Mouse (Mus musculus) limb, embryonic 11.5 days (tissue): ENCODE results near the gene Cyp4f16. TPM values are rescaled to one million over a fixed set of nuclear protein-coding genes. Genes with fewer than 3 reads are reported as not detected.
"Not testable (repeated sequence)": the region's sequence is repeated elsewhere in the genome, so short reads cannot be mapped to it uniquely, and the experiment has no call there.

ENCODE experiments used
- ATAC-seq: fragments of 200-750 bp; cut with Nextera tagmentation; 2 replicates; pipeline ENCODE4 v1.8.0; 2017; ENCODE audit warnings: low read depth; ENCODE audit not compliant: insufficient number of reproducible peaks, low FRiP score, low TSS enrichment
- DNase-seq: peaks from one replicate; pipeline ENCODE4 v3.0.0-alpha.2; 2015; ENCODE audit warnings: low spot score
- H3K27ac ChIP-seq: fragments of 300-500 bp; sonication (generic); replicated peaks from 2 replicates; pipeline ENCODE4 v1.5.1; 2014; ENCODE audit warnings: low read depth, mild to moderate bottlenecking, low read length
- H3K27me3 ChIP-seq: fragments of 300-500 bp; sonication (generic); 2 replicates; pipeline ENCODE4 v1.6.1; 2014; ENCODE audit warnings: mild to moderate bottlenecking, low read length, mixed read lengths; ENCODE audit not compliant: control insufficient read depth, insufficient read depth
- H3K36me3 ChIP-seq: fragments of 300-500 bp; sonication (generic); 2 replicates; pipeline ENCODE4 v1.6.1; 2014; ENCODE audit warnings: mild to moderate bottlenecking, low read length, moderate library complexity, mixed read lengths; ENCODE audit not compliant: control insufficient read depth, insufficient read depth
- H3K4me1 ChIP-seq: fragments of 300-500 bp; sonication (generic); 2 replicates; pipeline ENCODE4 v1.6.1; 2014; ENCODE audit warnings: low read length, mixed read lengths; ENCODE audit not compliant: control insufficient read depth, insufficient read depth
- H3K4me2 ChIP-seq: fragments of 300-500 bp; sonication (generic); 2 replicates; pipeline ENCODE4 v1.6.1; 2014; ENCODE audit warnings: low read depth, mild to moderate bottlenecking, moderate library complexity; ENCODE audit not compliant: severe bottlenecking
- H3K4me3 ChIP-seq: fragments of 300-500 bp; sonication (generic); 2 replicates; pipeline ENCODE4 v1.5.1; 2014; ENCODE audit warnings: low read depth, low read length
- H3K9ac ChIP-seq: fragments of 300-500 bp; sonication (generic); 2 replicates; pipeline ENCODE4 v1.6.1; 2014; ENCODE audit warnings: mild to moderate bottlenecking, low read length
- H3K9me3 ChIP-seq: fragments of 300-500 bp; sonication (generic); 2 replicates; pipeline ENCODE4 v1.6.1; 2016; ENCODE audit warnings: low read length; ENCODE audit not compliant: control insufficient read depth
- WGBS: fragments of 180-500 bp; shearing (Covaris S2); extraction: QIAGEN DNeasy Blood & Tissue Kit; methylation state at CpG from one replicate; pipeline ENCODE4 v1.1.7; 2014; 5-methylcytosine and 5-hydroxymethylcytosine counted together
- polyA plus RNA-seq: library from polyadenylated mRNA; unstranded; fragments of >200 nt; fragmentation: Nextera tagmentation; extraction: Ambion mirVana; gene quantifications from 2 replicates; pipeline ENCODE4 v1.2.1, GENCODE M21; 2014

The Cyp4f16 gene
- polyA plus RNA-seq, 1 experiment from 2014 or later = 18.3 TPM

DNA sequence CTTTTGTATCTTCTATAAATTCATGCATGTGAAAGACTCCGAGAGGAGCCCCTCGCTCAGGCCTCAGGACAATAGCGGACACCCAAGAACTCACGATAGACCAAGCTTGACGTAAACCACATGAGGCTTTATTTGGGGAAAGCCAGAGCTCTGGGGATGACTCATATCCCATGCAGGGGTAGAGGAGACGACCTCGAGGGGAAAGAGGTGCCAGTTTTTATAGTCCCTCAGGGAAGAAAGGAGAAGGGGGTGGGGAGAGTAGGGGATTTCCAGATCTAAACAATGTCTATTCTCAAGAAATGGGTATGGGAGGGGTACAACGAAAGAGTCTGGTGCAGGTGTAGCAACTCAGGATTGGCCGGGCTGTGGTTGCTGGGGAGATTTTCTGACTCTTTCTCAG lies 18.0 kb downstream of the Cyp4f16 start:
- H3K9me3 ChIP-seq, ATAC-seq, H3K4me3 ChIP-seq, H3K4me2 ChIP-seq, H3K4me1 ChIP-seq, H3K36me3 ChIP-seq, H3K27me3 ChIP-seq, H3K27ac ChIP-seq, DNase-seq, H3K9ac ChIP-seq: not testable (repeated sequence)
- 76% methylated on average over 9 of the region's 9 CpGs for whole genome bisulfite sequencing

DNA sequence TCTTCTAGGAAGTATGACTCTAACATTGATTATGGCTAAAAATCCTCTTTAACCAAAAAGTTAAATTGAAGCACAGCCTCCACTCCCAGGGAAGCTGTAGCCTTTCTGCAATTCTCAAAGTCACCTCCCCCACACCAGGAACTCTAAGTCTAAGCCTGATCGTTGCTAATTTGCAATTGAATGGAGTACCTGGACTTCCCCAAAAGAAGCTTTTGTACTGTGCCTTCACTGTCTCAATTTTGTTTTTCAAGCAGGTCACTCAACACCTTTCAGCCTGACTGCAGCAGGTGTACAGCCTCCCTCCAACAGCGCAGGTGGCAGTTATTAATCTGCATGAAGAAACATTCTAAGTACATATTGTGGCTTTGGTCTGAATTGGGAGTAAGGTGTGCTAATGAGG lies 26.9 kb downstream of the Cyp4f16 start:
- not testable (repeated sequence) for H3K27ac ChIP-seq, H3K36me3 ChIP-seq

DNA sequence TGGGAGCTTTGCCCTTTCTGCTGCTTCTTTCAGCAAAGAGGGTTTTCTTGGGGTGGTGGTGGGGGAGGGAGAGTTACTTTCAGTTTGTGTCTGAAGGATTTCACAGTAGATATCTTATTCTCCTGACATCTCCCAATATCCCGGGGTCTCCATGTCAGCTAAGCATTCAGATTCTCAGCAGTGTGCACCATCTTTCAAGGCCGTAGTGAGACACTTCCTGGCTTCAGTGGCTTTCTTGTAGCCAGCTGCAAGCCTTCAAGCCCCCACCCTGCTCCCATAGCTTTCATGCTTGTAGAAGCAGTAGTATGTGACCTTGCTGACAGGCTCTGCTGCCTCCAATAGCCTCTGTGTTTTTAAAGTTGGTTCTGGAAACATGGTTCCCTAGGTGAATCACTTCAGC lies 36.9 kb downstream of the Cyp4f16 start:
- not testable (repeated sequence) for H3K27ac ChIP-seq, H3K4me1 ChIP-seq, ATAC-seq, H3K9me3 ChIP-seq, H3K9ac ChIP-seq, H3K4me2 ChIP-seq, H3K4me3 ChIP-seq, H3K27me3 ChIP-seq, H3K36me3 ChIP-seq, DNase-seq
- 76% methylated on average over 2 of the region's 2 CpGs for WGBS

More for the DNA sequence above, 26.9 kb downstream of the Cyp4f16 start:
- ATAC-seq, H3K4me3 ChIP-seq, H3K27me3 ChIP-seq, DNase-seq, H3K9ac ChIP-seq, H3K4me1 ChIP-seq, H3K4me2 ChIP-seq, H3K9me3 ChIP-seq: not testable (repeated sequence)
- 84% methylated on average over 2 of the region's 2 CpGs for WGBS

DNA sequence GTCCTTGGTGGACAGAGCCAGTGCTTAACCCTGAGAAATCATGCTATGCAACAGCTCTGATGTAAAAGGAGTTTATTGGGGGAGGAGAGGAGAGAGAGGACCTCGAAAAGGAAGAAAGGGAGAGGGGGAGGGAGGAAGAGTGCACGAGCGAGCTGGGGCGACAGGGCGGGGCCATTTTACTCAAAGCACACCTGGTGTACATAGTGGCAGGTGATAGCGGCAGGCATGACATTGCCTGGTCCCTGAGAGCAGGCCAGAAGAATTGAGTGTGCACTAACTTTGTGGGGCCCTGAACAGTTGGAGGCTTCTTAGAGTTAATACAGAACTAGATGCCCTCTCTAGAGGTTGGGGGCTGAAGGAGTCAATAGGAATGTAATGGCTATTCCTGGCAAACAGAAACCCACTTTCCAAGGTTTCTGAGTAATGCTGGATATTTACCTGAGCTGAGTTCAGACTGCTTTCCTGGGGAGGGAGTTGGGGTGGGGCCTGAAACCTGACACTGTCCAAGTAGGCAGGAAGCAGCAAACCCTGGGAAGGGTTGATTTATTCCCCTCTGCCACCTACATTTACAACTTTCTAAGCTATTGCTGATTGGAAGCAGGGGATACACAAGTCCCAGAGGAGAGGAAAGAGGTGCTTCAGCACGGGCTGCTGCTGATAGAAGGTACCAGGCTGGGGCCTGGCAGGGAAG lies 41.3 kb downstream of the Cyp4f16 start:
- Histone ChIP-seq H3K36me3 (no peaks in the 10 kb centered on the region), H3K4me1 (no peaks in the 10 kb centered on the region), H3K9ac (no peak overlapping the region), H3K27me3 (no peaks in the 10 kb centered on the region), H3K27ac (no peak overlapping the region), H3K9me3 (no peaks in the 10 kb centered on the region; the same call in 1 of the 2 replicates), H3K4me2 (no peak overlapping the region), H3K4me3 (no peak overlapping the region)
- ATAC-seq (no peak), DNase-seq (no peak)
- 43% methylated on average over 7 of the region's 7 CpGs for WGBS

DNA sequence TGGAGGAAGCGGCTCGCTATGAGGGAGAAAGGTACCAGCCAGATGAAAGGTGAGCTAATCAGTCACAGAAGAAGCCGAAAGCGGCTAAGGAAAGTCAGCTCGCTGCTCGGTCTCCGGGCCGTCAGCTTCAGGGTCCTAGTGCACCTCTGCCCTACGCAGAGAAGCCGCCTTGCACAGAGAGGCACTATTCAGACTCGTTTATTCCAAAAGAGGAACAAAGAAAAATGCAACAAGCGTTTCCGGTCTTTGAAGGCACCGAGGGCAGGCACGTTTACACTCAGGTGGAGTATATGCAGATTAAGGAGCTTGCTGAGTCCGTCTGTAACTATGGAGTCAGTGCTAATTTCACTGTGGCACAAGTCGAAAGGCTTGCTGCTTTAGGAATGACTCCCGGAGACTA lies 60.1 kb downstream of the Cyp4f16 start:
- ATAC-seq (no peak), DNase-seq (no peak)
- Histone ChIP-seq H3K4me3 (no peak overlapping the region), H3K9ac (no peak overlapping the region), H3K27ac (no peak overlapping the region), H3K9me3 (no peaks in the 10 kb centered on the region), H3K36me3 (no peaks in the 10 kb centered on the region), H3K4me2 (no peak overlapping the region), H3K4me1 (no peaks in the 10 kb centered on the region), H3K27me3 (no peaks in the 10 kb centered on the region)
- 88% methylated on average over 18 of the region's 18 CpGs for WGBS

Other genes starting within 250 kb of the Cyp4f16 start
- gene Akap8, start 215.3 kb upstream of the Cyp4f16 start, polyA plus RNA-seq = 62.7 and 66.2 TPM in 2 replicates
- 73.5 and 79.2 TPM in 2 replicates for gene Akap8l, start 186.0 kb upstream of the Cyp4f16 start, polyA plus RNA-seq
- 39.7 and 42.7 TPM in 2 replicates for gene Wiz, start 147.1 kb upstream of the Cyp4f16 start, polyA plus RNA-seq
- 0.64 and 0.69 TPM in 2 replicates for gene Rasal3, start 133.0 kb upstream of the Cyp4f16 start, polyA plus RNA-seq
- gene Pglyrp2, start 112.4 kb upstream of the Cyp4f16 start, polyA plus RNA-seq = not detected in 2 replicates
- gene Cyp4f39, start 83.8 kb upstream of the Cyp4f16 start, polyA plus RNA-seq = not detected in 2 replicates
- gene Cyp4f17, start 30.5 kb upstream of the Cyp4f16 start, polyA plus RNA-seq = 7.9 and 9.6 TPM in 2 replicates
- not detected in 2 replicates for gene Cyp4f37, start 84.8 kb downstream of the Cyp4f16 start, polyA plus RNA-seq
- gene Cyp4f40, start 122.3 kb downstream of the Cyp4f16 start, polyA plus RNA-seq = not detected in 2 replicates
- gene Cyp4f15, start 149.1 kb downstream of the Cyp4f16 start, polyA plus RNA-seq = 0.11 and 0.48 TPM in 2 replicates